Mouse (Mus musculus) G1E (cell line): ENCODE results near the gene Fxyd4. TPM values are rescaled to one million over a fixed set of nuclear protein-coding genes. Genes with fewer than 3 reads are reported as not detected.

ENCODE experiments used
- ATAC-seq: 2 replicates; pipeline ENCODE4 v1.8.0; 2016; ENCODE audit warnings: mild to moderate bottlenecking; ENCODE audit not compliant: insufficient number of reproducible peaks, poor library complexity, low FRiP score, severe bottlenecking; ENCODE audit errors: extremely low read depth
- DNase-seq: peaks from one replicate; pipeline ENCODE4 v3.0.0; 2012; ENCODE audit warnings: low spot score
- H3K27me3 ChIP-seq: 2 replicates; pipeline ENCODE4 v1.6.1; 2012; ENCODE audit warnings: mild to moderate bottlenecking, low read length, inconsistent platforms; ENCODE audit not compliant: insufficient read depth
- H3K36me3 ChIP-seq: replicated peaks from 2 replicates; pipeline ENCODE3; 2012; ENCODE audit warnings: mild to moderate bottlenecking, inconsistent platforms
- H3K4me1 ChIP-seq: 2 replicates; pipeline ENCODE4 v1.6.1; 2012; ENCODE audit warnings: low read depth, low read length, inconsistent platforms, mixed read lengths; ENCODE audit not compliant: insufficient read depth
- H3K4me3 ChIP-seq: 2 replicates; pipeline ENCODE4 v1.5.1; 2012; ENCODE audit warnings: low read depth, mild to moderate bottlenecking, inconsistent platforms, low read length, moderate library complexity, mixed read lengths
- H3K9me3 ChIP-seq: replicated peaks from 2 replicates; pipeline ENCODE4 v1.6.1; 2012; ENCODE audit warnings: inconsistent platforms
- CTCF ChIP-seq: IDR thresholded peaks from 2 replicates; pipeline ENCODE4 v1.5.1; 2012; ENCODE audit warnings: low read depth, low read length, inconsistent platforms, mixed read lengths
- GATA1 ChIP-seq: IDR thresholded peaks from 2 replicates; pipeline ENCODE4 v1.6.1; 2012; ENCODE audit warnings: borderline replicate concordance, low read length, inconsistent platforms, mixed read lengths
- GATA2 ChIP-seq: IDR thresholded peaks from 2 replicates; pipeline ENCODE4 v1.6.1; 2012; ENCODE audit warnings: low read depth, low read length, inconsistent platforms, borderline replicate concordance
- POLR2AphosphoS5 ChIP-seq: IDR thresholded peaks from 2 replicates; pipeline ENCODE4 v1.6.1; 2012; ENCODE audit warnings: low read depth, low read length, inconsistent platforms; ENCODE audit not compliant: insufficient replicate concordance
- TAL1 ChIP-seq: conservative IDR thresholded peaks from 2 replicates; pipeline ENCODE4 v1.6.1; 2012; ENCODE audit warnings: low read depth, low read length, inconsistent platforms, mixed read lengths
- polyA plus RNA-seq: library from polyadenylated mRNA; stranded (reverse); fragments of >175 nt; gene quantifications from 2 replicates; pipeline ENCODE4 v1.2.3, GENCODE M21; 2012
- total RNA-seq, 2 experiments: library from RNA; stranded (forward) in 1 of 2; stranded (reverse) in 1 of 2; fragments of 200-1000 nt in 1 of 2; fragments of >200 nt in 1 of 2; fragmentation: Nextera tagmentation in 1 of 2; gene quantifications; 2 replicates each; pipeline ENCODE4 v1.2.3; 2014 to 2017

Gene Fxyd4
- total and polyA plus RNA-seq, 3 experiments = not detected

DNA sequence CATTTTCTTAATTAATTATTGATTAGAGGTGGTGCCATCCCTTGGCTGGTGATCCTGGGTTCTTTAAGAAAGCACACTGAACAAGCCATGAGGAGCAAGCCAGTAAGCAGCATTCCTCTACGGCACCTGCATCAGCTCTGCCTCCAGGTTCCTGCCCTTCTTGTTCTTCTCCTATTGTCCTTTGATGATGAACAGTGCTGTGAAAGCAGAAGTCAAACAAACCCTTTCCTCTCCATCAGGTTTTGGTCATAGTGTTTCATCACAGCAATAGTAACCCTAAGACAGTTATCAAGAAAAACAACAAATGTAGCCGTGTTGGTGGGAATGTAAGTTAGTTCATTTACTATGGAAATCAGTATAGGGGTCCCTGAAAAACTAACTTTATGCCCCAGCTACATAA is 44.1 kb downstream of the Fxyd4 start:
- H3K4me3 ChIP-seq = no peak overlapping the region
- peaks cover 48% of the 10 kb centered on the region for H3K4me1 ChIP-seq
- no peak for DNase-seq
- ATAC-seq = no peak
- no peaks in the 10 kb centered on the region for H3K27me3 ChIP-seq
- H3K9me3 ChIP-seq = no peaks in the 10 kb centered on the region
- H3K36me3 ChIP-seq = no peaks in the 10 kb centered on the region
- no peak for TF ChIP-seq TAL1
- TF ChIP-seq CTCF = no peak
- TF ChIP-seq GATA1 = no peak
- TF ChIP-seq GATA2 = no peak
- TF ChIP-seq POLR2AphosphoS5 = no peak

DNA sequence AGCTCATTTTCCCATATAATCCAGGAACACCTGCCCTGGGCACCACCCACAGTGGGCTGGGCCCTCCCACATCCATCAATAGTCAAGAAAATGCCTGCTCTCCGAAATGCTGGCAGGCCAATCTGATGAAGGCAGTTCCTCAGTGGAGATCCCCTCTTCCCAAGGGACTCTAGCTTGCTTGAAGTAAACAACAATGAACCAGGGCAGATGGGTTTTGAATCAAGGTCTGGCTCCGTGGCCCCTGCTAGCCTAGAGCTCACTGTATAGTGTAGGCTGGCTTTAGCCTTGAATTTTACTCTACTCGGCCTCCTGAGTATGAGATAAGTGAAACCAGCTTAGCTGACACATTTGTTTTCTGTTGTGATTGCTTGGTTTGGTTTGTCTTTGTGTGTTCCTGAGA is 45.1 kb downstream of the Fxyd4 start:
- ATAC-seq = no peak
- H3K4me3 ChIP-seq = no peak overlapping the region
- H3K4me1 ChIP-seq = peaks cover 57% of the 10 kb centered on the region
- H3K9me3 ChIP-seq = no peaks in the 10 kb centered on the region
- H3K36me3 ChIP-seq = no peaks in the 10 kb centered on the region
- no peaks in the 10 kb centered on the region for H3K27me3 ChIP-seq
- DNase-seq = no peak
- TF ChIP-seq CTCF = no peak
- no peak for TF ChIP-seq TAL1
- TF ChIP-seq GATA1 = no peak
- no peak for TF ChIP-seq GATA2
- TF ChIP-seq POLR2AphosphoS5 = no peak

DNA sequence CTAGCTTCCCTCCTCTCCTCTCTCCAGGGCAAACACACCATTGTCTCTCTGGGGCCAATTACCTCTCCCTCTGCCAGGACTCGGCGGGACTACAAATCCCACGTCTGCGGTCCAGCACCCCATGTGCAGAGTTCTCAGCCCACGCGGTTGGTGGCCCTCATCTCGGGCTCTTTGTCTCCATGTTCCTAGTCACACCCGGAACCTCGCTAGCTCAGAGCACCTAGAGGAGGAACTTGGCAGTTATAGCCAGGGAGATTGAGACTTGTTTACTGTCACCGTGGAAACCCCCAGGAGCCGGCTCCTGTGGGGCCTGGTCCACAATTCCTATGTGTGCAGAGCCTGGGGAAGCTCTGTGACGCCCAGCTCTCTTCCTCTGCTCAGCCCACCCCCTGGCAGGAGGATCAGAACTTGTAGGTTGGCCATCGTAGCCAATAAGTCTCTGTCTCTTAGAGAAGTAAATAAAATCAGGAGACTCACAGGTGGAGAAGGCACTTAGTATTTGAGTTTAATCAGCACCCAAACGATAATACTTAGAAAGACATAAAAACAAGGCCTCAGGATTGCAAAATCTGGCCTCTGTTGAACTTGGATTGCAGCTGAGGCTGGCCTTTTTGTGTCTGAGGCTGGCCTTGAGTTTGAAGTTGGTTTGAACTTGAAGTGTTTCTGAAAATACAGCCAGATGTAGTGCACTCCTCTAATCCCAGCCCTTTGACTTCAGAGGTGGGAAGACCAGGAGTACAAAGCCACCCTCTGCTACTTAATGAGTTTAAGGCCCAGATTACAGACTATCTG is 45.9 kb downstream of the Fxyd4 start:
- no peaks in the 10 kb centered on the region for H3K36me3 ChIP-seq
- TF ChIP-seq TAL1 = no peak
- no peak for TF ChIP-seq GATA2
- no peak for TF ChIP-seq CTCF
- TF ChIP-seq POLR2AphosphoS5 = no peak
- no peak for TF ChIP-seq GATA1
- DNase-seq (no peak), ATAC-seq (no peak)
- H3K9me3 ChIP-seq = no peaks in the 10 kb centered on the region
- peaks cover 62% of the 10 kb centered on the region for H3K4me1 ChIP-seq
- no peak overlapping the region; the same call in 1 of the 2 replicates for H3K4me3 ChIP-seq
- H3K27me3 ChIP-seq = no peaks in the 10 kb centered on the region

DNA sequence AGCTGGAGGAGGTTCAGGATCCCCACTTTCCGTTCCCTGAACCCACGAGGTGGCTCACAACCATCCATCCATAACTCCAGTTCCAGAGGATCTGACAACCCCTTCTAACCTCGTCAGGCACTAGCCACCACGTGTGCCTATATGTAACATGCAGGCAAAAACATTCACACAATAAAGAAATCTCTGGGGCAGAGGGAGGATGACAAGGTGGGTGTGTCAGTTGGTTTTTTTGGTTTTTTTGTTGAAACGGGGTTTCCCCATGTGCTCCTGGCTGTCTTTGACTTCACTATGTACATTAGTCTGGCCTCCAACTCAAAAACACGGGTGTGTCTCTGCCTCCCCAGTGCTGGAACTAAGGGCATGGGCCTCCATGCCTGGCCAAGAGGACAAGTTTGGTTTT is 47.2 kb downstream of the Fxyd4 start:
- Histone ChIP-seq H3K36me3 (no peaks in the 10 kb centered on the region), H3K9me3 (no peaks in the 10 kb centered on the region), H3K4me1 (peaks cover 61% of the 10 kb centered on the region), H3K27me3 (no peaks in the 10 kb centered on the region), H3K4me3 (no peak overlapping the region)
- DNase-seq (no peak), ATAC-seq (no peak)
- TF ChIP-seq GATA2 (no peak), POLR2AphosphoS5 (no peak), CTCF (no peak)

- ATAC-seq = peak; percentile 88
- DNase-seq = peak; percentile 61
- peaks cover 62% of the 10 kb centered on the region for H3K4me1 ChIP-seq
Observed at GRCm38 (mm10) chr6:117888642-117889096, 48.8 kb downstream of the Fxyd4 start.

DNA sequence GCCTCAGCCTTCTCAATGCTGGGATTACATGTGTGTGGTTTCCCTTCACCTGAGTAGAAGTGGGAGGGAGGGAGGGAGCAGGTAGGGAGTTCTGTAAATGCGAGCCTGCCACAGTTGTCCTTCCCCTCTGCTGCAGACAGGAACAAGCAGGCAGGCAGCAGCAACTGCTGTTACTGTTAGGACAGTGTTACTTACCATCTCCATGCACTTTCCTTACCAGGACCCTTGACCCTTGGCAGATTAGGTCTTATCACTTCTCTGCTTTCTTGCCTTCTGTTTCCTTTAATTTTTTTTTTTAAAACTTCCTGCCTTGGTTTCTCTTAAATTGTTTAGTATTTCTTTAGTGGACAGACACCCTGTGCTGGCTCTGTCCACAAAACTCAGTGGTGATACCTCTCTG is 49.5 kb downstream of the Fxyd4 start:
- TF ChIP-seq GATA1 (no peak), CTCF (no peak), TAL1 (no peak), POLR2AphosphoS5 (no peak), GATA2 (no peak)
- ATAC-seq (peak; percentile 36), DNase-seq (no peak)
- H3K4me3 ChIP-seq = peak overlapping the region; percentile 62; the same call in 1 of the 2 replicates
- H3K4me1 ChIP-seq = peaks cover 61% of the 10 kb centered on the region
- no peaks in the 10 kb centered on the region for H3K27me3 ChIP-seq
- H3K9me3 ChIP-seq = no peaks in the 10 kb centered on the region
- peaks cover 8% of the 10 kb centered on the region for H3K36me3 ChIP-seq

More at GRCm38 (mm10) chr6:117888642-117889096, 48.8 kb downstream of the Fxyd4 start:
- peaks cover 6% of the 10 kb centered on the region for H3K36me3 ChIP-seq
- H3K27me3 ChIP-seq = no peaks in the 10 kb centered on the region
- peak; percentile 64 for TF ChIP-seq TAL1
- TF ChIP-seq GATA2 = no peak
- H3K4me3 ChIP-seq = peak overlapping the region; percentile 62; the same call in 1 of the 2 replicates
- H3K9me3 ChIP-seq = no peaks in the 10 kb centered on the region
